Mouse (Mus musculus) limb, embryonic 13.5 days (tissue): ENCODE measurements at regions not wholly inside any gene's neighbourhood (a gene's known extent, or its start where the extent isn't known, plus 50 kb on each side); places are given as distances from the start of the nearest gene placed in this dataset.

Experiments
- ATAC-seq: fragments of 200-750 bp; cut with Nextera tagmentation; 2 replicates; pipeline ENCODE4 v1.8.0; 2017; ENCODE audit warnings: low read depth, moderate number of reproducible peaks, moderate TSS enrichment; ENCODE audit not compliant: low FRiP score
- H3K27ac ChIP-seq: fragments of 300-500 bp; sonication (generic); 2 replicates; pipeline ENCODE4 v1.5.1; 2015; ENCODE audit warnings: inconsistent platforms, mild to moderate bottlenecking, moderate library complexity
- H3K27me3 ChIP-seq: fragments of 300-500 bp; sonication (generic); 2 replicates; pipeline ENCODE4 v1.6.1; 2015; ENCODE audit warnings: mild to moderate bottlenecking, inconsistent platforms
- H3K36me3 ChIP-seq: fragments of 300-500 bp; sonication (generic); 2 replicates; pipeline ENCODE4 v1.6.1; 2015; ENCODE audit warnings: inconsistent platforms, mild to moderate bottlenecking, moderate library complexity
- H3K4me1 ChIP-seq: fragments of 300-500 bp; sonication (generic); 2 replicates; pipeline ENCODE4 v1.6.1; 2015; ENCODE audit warnings: inconsistent platforms
- H3K4me2 ChIP-seq: fragments of 300-500 bp; sonication (generic); replicated peaks from 2 replicates; pipeline ENCODE4 v1.6.1; 2015; ENCODE audit warnings: inconsistent platforms, mild to moderate bottlenecking, moderate library complexity
- H3K4me3 ChIP-seq: fragments of 300-500 bp; sonication (generic); 2 replicates; pipeline ENCODE4 v1.5.1; 2015; ENCODE audit warnings: moderate library complexity, mild to moderate bottlenecking, inconsistent platforms
- H3K9ac ChIP-seq: fragments of 300-500 bp; sonication (generic); 2 replicates; pipeline ENCODE4 v1.6.1; 2015; ENCODE audit warnings: mild to moderate bottlenecking, inconsistent platforms
- H3K9me3 ChIP-seq: fragments of 300-500 bp; sonication (generic); 2 replicates; pipeline ENCODE4 v1.6.1; 2016; ENCODE audit warnings: inconsistent platforms
- WGBS: fragments of 180-500 bp; shearing (Covaris S2); methylation state at CpG from one replicate; pipeline ENCODE4 v1.1.7; 2015; 5-methylcytosine and 5-hydroxymethylcytosine counted together

- ATAC-seq, result no peak
- no peak overlapping the region for H3K4me2 ChIP-seq
- no peaks in the 10 kb centered on the region for H3K36me3 ChIP-seq
- H3K9ac ChIP-seq, result no peak overlapping the region
- 72% methylated on average over 4 of the region's 4 CpGs for WGBS
- no peaks in the 10 kb centered on the region for H3K27me3 ChIP-seq
- H3K9me3 ChIP-seq, result no peaks in the 10 kb centered on the region
- H3K4me3 ChIP-seq, result no peak overlapping the region
- H3K4me1 ChIP-seq, result no peaks in the 10 kb centered on the region
- no peak overlapping the region for H3K27ac ChIP-seq
These were observed 263.1 kb downstream of the Trib2 start for GRCm38 (mm10) chr12:15553681-15554007.

GRCm38 (mm10) chr12:15552979-15553680, 263.6 kb downstream of the Trib2 start:
- WGBS, result 76% methylated on average over 6 of the region's 6 CpGs

GRCm38 (mm10) chr12:15552210-15552609, 264.5 kb downstream of the Trib2 start:
- no peaks in the 10 kb centered on the region for H3K9me3 ChIP-seq
- 82% methylated on average over 2 of the region's 2 CpGs for WGBS
- ATAC-seq, result no peak

More at GRCm38 (mm10) chr12:15552979-15553680, 263.6 kb downstream of the Trib2 start:
- H3K36me3 ChIP-seq, result no peaks in the 10 kb centered on the region
- no peak overlapping the region for H3K27ac ChIP-seq
- no peak overlapping the region for H3K9ac ChIP-seq
- no peaks in the 10 kb centered on the region for H3K27me3 ChIP-seq
- H3K4me3 ChIP-seq, result no peak overlapping the region
- ATAC-seq, result no peak
- no peak overlapping the region for H3K4me2 ChIP-seq
- no peaks in the 10 kb centered on the region for H3K9me3 ChIP-seq
- H3K4me1 ChIP-seq, result no peaks in the 10 kb centered on the region

GRCm38 (mm10) chr12:15551281-15551900, 265.3 kb downstream of the Trib2 start:
- no peaks in the 10 kb centered on the region for H3K9me3 ChIP-seq
- H3K27ac ChIP-seq, result no peak overlapping the region
- no peaks in the 10 kb centered on the region for H3K4me1 ChIP-seq
- no peak overlapping the region for H3K4me2 ChIP-seq
- 43% methylated on average over 4 of the region's 4 CpGs for WGBS
- no peak overlapping the region for H3K9ac ChIP-seq
- H3K4me3 ChIP-seq, result no peak overlapping the region
- H3K36me3 ChIP-seq, result no peaks in the 10 kb centered on the region
- no peaks in the 10 kb centered on the region for H3K27me3 ChIP-seq
- ATAC-seq, result peak; percentile 40; the same call in 1 of the 2 replicates

More at GRCm38 (mm10) chr12:15552210-15552609, 264.5 kb downstream of the Trib2 start:
- no peak overlapping the region for H3K4me2 ChIP-seq
- no peak overlapping the region for H3K9ac ChIP-seq
- no peak overlapping the region for H3K27ac ChIP-seq
- no peaks in the 10 kb centered on the region for H3K36me3 ChIP-seq
- no peaks in the 10 kb centered on the region for H3K27me3 ChIP-seq
- H3K4me1 ChIP-seq, result no peaks in the 10 kb centered on the region
- H3K4me3 ChIP-seq, result no peak overlapping the region

- Histone ChIP-seq H3K4me2 (no peak overlapping the region), H3K4me1 (no peaks in the 10 kb centered on the region), H3K9me3 (no peaks in the 10 kb centered on the region), H3K27me3 (no peaks in the 10 kb centered on the region), H3K4me3 (no peak overlapping the region), H3K36me3 (no peaks in the 10 kb centered on the region), H3K27ac (no peak overlapping the region), H3K9ac (no peak overlapping the region)
- 49% methylated on average over 1 of the region's 1 CpGs for WGBS
- ATAC-seq, result no peak
These were observed 272.4 kb downstream of the Trib2 start for GRCm38 (mm10) chr12:15544351-15544750.

- Histone ChIP-seq H3K9me3 (no peaks in the 10 kb centered on the region), H3K36me3 (no peaks in the 10 kb centered on the region), H3K9ac (no peak overlapping the region), H3K4me1 (no peaks in the 10 kb centered on the region), H3K4me3 (no peak overlapping the region), H3K4me2 (no peak overlapping the region), H3K27me3 (no peaks in the 10 kb centered on the region), H3K27ac (no peak overlapping the region)
- no peak for ATAC-seq
- 68% methylated on average over 2 of the region's 2 CpGs for WGBS
These were observed 274.2 kb downstream of the Trib2 start for GRCm38 (mm10) chr12:15542486-15542885.

GRCm38 (mm10) chr12:15536852-15537368, 279.8 kb downstream of the Trib2 start:
- no peaks in the 10 kb centered on the region for H3K4me1 ChIP-seq
- no peak overlapping the region for H3K4me2 ChIP-seq
- no peak overlapping the region for H3K9ac ChIP-seq
- H3K4me3 ChIP-seq, result no peak overlapping the region
- H3K36me3 ChIP-seq, result no peaks in the 10 kb centered on the region
- H3K9me3 ChIP-seq, result no peaks in the 10 kb centered on the region
- 44% methylated on average over 8 of the region's 8 CpGs for WGBS
- no peak overlapping the region for H3K27ac ChIP-seq
- peaks cover 6% of the 10 kb centered on the region; the same call in 1 of the 2 replicates for H3K27me3 ChIP-seq
- ATAC-seq, result no peak

GRCm38 (mm10) chr12:15536247-15536646, 280.5 kb downstream of the Trib2 start:
- H3K4me2 ChIP-seq, result no peak overlapping the region
- H3K9ac ChIP-seq, result no peak overlapping the region
- no peak overlapping the region for H3K27ac ChIP-seq
- H3K4me1 ChIP-seq, result no peaks in the 10 kb centered on the region
- no peaks in the 10 kb centered on the region for H3K9me3 ChIP-seq
- ATAC-seq, result no peak
- no peaks in the 10 kb centered on the region for H3K36me3 ChIP-seq
- H3K27me3 ChIP-seq, result peaks cover 6% of the 10 kb centered on the region; the same call in 1 of the 2 replicates
- 87% methylated on average over 5 of the region's 5 CpGs for WGBS
- no peak overlapping the region for H3K4me3 ChIP-seq

GRCm38 (mm10) chr12:15535822-15536221, 280.9 kb downstream of the Trib2 start:
- Histone ChIP-seq H3K4me3 (no peak overlapping the region), H3K4me1 (no peaks in the 10 kb centered on the region), H3K27ac (no peak overlapping the region), H3K36me3 (no peaks in the 10 kb centered on the region), H3K4me2 (no peak overlapping the region), H3K9ac (no peak overlapping the region), H3K27me3 (peaks cover 6% of the 10 kb centered on the region; the same call in 1 of the 2 replicates), H3K9me3 (no peaks in the 10 kb centered on the region)
- no peak for ATAC-seq
- 6% methylated on average over 6 of the region's 6 CpGs for WGBS

- H3K9ac ChIP-seq, result no peak overlapping the region
- H3K36me3 ChIP-seq, result no peaks in the 10 kb centered on the region
- ATAC-seq, result no peak
- no peak overlapping the region for H3K4me2 ChIP-seq
- WGBS, result 41% methylated on average over 4 of the region's 4 CpGs
- no peak overlapping the region for H3K4me3 ChIP-seq
- H3K4me1 ChIP-seq, result no peaks in the 10 kb centered on the region
- H3K27me3 ChIP-seq, result no peaks in the 10 kb centered on the region
- no peak overlapping the region for H3K27ac ChIP-seq
- no peaks in the 10 kb centered on the region for H3K9me3 ChIP-seq
These were observed 295.8 kb downstream of the Trib2 start for GRCm38 (mm10) chr12:15520783-15521407.

- H3K9me3 ChIP-seq, result no peaks in the 10 kb centered on the region
- no peak overlapping the region for H3K9ac ChIP-seq
- H3K27ac ChIP-seq, result no peak overlapping the region
- no peak overlapping the region for H3K4me3 ChIP-seq
- H3K4me2 ChIP-seq, result no peak overlapping the region
- WGBS, result 48% methylated on average over 2 of the region's 2 CpGs
- H3K27me3 ChIP-seq, result peaks cover 16% of the 10 kb centered on the region
- no peaks in the 10 kb centered on the region for H3K36me3 ChIP-seq
- ATAC-seq, result no peak
- no peaks in the 10 kb centered on the region for H3K4me1 ChIP-seq
These were observed 304.7 kb downstream of the Trib2 start for GRCm38 (mm10) chr12:15511994-15512393.

- ATAC-seq, result no peak
These were observed 309.1 kb downstream of the Trib2 start for GRCm38 (mm10) chr12:15507576-15507975.

More at GRCm38 (mm10) chr12:15507576-15507975, 309.1 kb downstream of the Trib2 start:
- Histone ChIP-seq H3K27ac (no peak overlapping the region), H3K27me3 (peaks cover 19% of the 10 kb centered on the region), H3K4me1 (no peaks in the 10 kb centered on the region), H3K36me3 (no peaks in the 10 kb centered on the region), H3K9me3 (no peaks in the 10 kb centered on the region), H3K4me2 (no peak overlapping the region), H3K9ac (no peak overlapping the region), H3K4me3 (no peak overlapping the region)
- WGBS, result 19% methylated on average over 7 of the region's 7 CpGs
